Mouse (Mus musculus) liver, embryonic 16.5 days (tissue): ENCODE measurements around the gene Macrod2. TPM values are rescaled to one million over a fixed set of nuclear protein-coding genes. Genes with fewer than 3 reads are reported as not detected.

ENCODE experiments used
- ATAC-seq: fragments of 200-750 bp; cut with Nextera tagmentation; 2 replicates; pipeline ENCODE4 v1.8.0; 2017; ENCODE audit warnings: low read depth, mild to moderate bottlenecking, moderate number of reproducible peaks, moderate library complexity
- H3K27ac ChIP-seq: fragments of 300-500 bp; sonication (generic); 2 replicates; pipeline ENCODE4 v1.5.1; 2014; ENCODE audit warnings: mild to moderate bottlenecking, low read length
- H3K27me3 ChIP-seq: fragments of 300-500 bp; sonication (generic); 2 replicates; pipeline ENCODE4 v1.6.1; 2014; ENCODE audit warnings: low read depth, low read length, mixed read lengths; ENCODE audit not compliant: control insufficient read depth, insufficient read depth
- H3K36me3 ChIP-seq: fragments of 300-500 bp; sonication (generic); 2 replicates; pipeline ENCODE4 v1.6.1; 2014; ENCODE audit warnings: mild to moderate bottlenecking; ENCODE audit not compliant: control insufficient read depth, insufficient read depth
- H3K4me1 ChIP-seq: fragments of 300-500 bp; sonication (generic); 2 replicates; pipeline ENCODE4 v1.6.1; 2014; ENCODE audit warnings: low read depth, low read length, mixed read lengths; ENCODE audit not compliant: control insufficient read depth
- H3K4me2 ChIP-seq: fragments of 300-500 bp; sonication (generic); 2 replicates; pipeline ENCODE4 v1.6.1; 2014; ENCODE audit warnings: low read depth, low read length, mixed read lengths
- H3K4me3 ChIP-seq: fragments of 300-500 bp; sonication (generic); 2 replicates; pipeline ENCODE4 v1.5.1; 2014; ENCODE audit warnings: low read depth, mild to moderate bottlenecking, low read length
- H3K9ac ChIP-seq: fragments of 300-500 bp; sonication (generic); 2 replicates; pipeline ENCODE4 v1.6.1; 2014; ENCODE audit warnings: low read depth, low read length
- H3K9me3 ChIP-seq: fragments of 300-500 bp; sonication (generic); replicated peaks from 2 replicates; pipeline ENCODE4 v1.6.1; 2016; ENCODE audit warnings: low read length; ENCODE audit not compliant: control insufficient read depth
- WGBS: fragments of 180-500 bp; shearing (Covaris S2); extraction: QIAGEN DNeasy Blood & Tissue Kit; methylation state at CpG from one replicate; pipeline ENCODE4 v1.1.7; 2014; ENCODE audit not compliant: insufficient replicate concordance; 5-methylcytosine and 5-hydroxymethylcytosine counted together
- polyA plus RNA-seq: library from polyadenylated mRNA; unstranded; fragments of >200 nt; fragmentation: Nextera tagmentation; extraction: Ambion mirVana; gene quantifications from 2 replicates; pipeline ENCODE4 v1.2.1, GENCODE M21; 2015

Gene Macrod2
- polyA plus RNA-seq, 1 experiment from 2014 or later = 5.5 TPM

- Histone ChIP-seq H3K36me3 (no peaks in the 10 kb centered on the region), H3K4me3 (no peak overlapping the region), H3K9me3 (no peaks in the 10 kb centered on the region), H3K4me1 (no peaks in the 10 kb centered on the region), H3K27ac (no peak overlapping the region), H3K27me3 (no peaks in the 10 kb centered on the region), H3K4me2 (no peak overlapping the region), H3K9ac (no peak overlapping the region)
- no peak for ATAC-seq
Observed at GRCm38 (mm10) chr2:141578206-141578605, 1183.1 kb downstream of the Macrod2 start.

GRCm38 (mm10) chr2:141582431-141582830 lies 1187.3 kb downstream of the Macrod2 start:
- Histone ChIP-seq H3K4me1 (no peaks in the 10 kb centered on the region), H3K4me3 (no peak overlapping the region), H3K36me3 (no peaks in the 10 kb centered on the region), H3K27me3 (no peaks in the 10 kb centered on the region), H3K9ac (no peak overlapping the region), H3K9me3 (no peaks in the 10 kb centered on the region), H3K27ac (no peak overlapping the region), H3K4me2 (no peak overlapping the region)
- 66% methylated on average over 3 of the region's 3 CpGs for WGBS
- no peak for ATAC-seq

- H3K27me3 ChIP-seq = no peaks in the 10 kb centered on the region
- H3K4me1 ChIP-seq = no peaks in the 10 kb centered on the region
- ATAC-seq = no peak
- no peaks in the 10 kb centered on the region for H3K36me3 ChIP-seq
- 30% methylated on average over 4 of the region's 4 CpGs for WGBS
- H3K9ac ChIP-seq = no peak overlapping the region
- H3K4me2 ChIP-seq = no peak overlapping the region
- no peaks in the 10 kb centered on the region for H3K9me3 ChIP-seq
- H3K4me3 ChIP-seq = no peak overlapping the region
- no peak overlapping the region for H3K27ac ChIP-seq
Observed at GRCm38 (mm10) chr2:141582933-141583332, 1187.8 kb downstream of the Macrod2 start.

GRCm38 (mm10) chr2:141587290-141587689 lies 1192.2 kb downstream of the Macrod2 start:
- H3K27me3 ChIP-seq = no peaks in the 10 kb centered on the region
- H3K36me3 ChIP-seq = no peaks in the 10 kb centered on the region
- no peak overlapping the region for H3K9ac ChIP-seq
- WGBS = 41% methylated on average over 2 of the region's 2 CpGs
- H3K27ac ChIP-seq = no peak overlapping the region
- no peak overlapping the region for H3K4me3 ChIP-seq
- H3K9me3 ChIP-seq = no peaks in the 10 kb centered on the region
- no peak overlapping the region for H3K4me2 ChIP-seq
- no peaks in the 10 kb centered on the region for H3K4me1 ChIP-seq
- 0 out of 2 replicates have a peak, but pooled peaks have one; percentile 24 for ATAC-seq

- ATAC-seq = no peak
Observed at GRCm38 (mm10) chr2:141591326-141591725, 1196.2 kb downstream of the Macrod2 start.

GRCm38 (mm10) chr2:141594811-141595210 lies 1199.7 kb downstream of the Macrod2 start:
- ATAC-seq = no peak
- no peaks in the 10 kb centered on the region for H3K9me3 ChIP-seq
- 46% methylated on average over 4 of the region's 4 CpGs for WGBS
- H3K4me3 ChIP-seq = no peak overlapping the region
- H3K27me3 ChIP-seq = no peaks in the 10 kb centered on the region
- H3K9ac ChIP-seq = no peak overlapping the region
- no peak overlapping the region for H3K27ac ChIP-seq
- H3K36me3 ChIP-seq = no peaks in the 10 kb centered on the region
- H3K4me1 ChIP-seq = no peaks in the 10 kb centered on the region
- H3K4me2 ChIP-seq = no peak overlapping the region

More at GRCm38 (mm10) chr2:141591326-141591725, 1196.2 kb downstream of the Macrod2 start:
- no peak overlapping the region for H3K27ac ChIP-seq
- H3K4me1 ChIP-seq = no peaks in the 10 kb centered on the region
- no peak overlapping the region for H3K4me2 ChIP-seq
- WGBS = 45% methylated on average over 4 of the region's 4 CpGs
- no peaks in the 10 kb centered on the region for H3K27me3 ChIP-seq
- no peak overlapping the region for H3K4me3 ChIP-seq
- H3K36me3 ChIP-seq = no peaks in the 10 kb centered on the region
- H3K9me3 ChIP-seq = no peaks in the 10 kb centered on the region
- no peak overlapping the region for H3K9ac ChIP-seq

- Histone ChIP-seq H3K27me3 (no peaks in the 10 kb centered on the region), H3K4me3 (no peak overlapping the region), H3K9ac (no peak overlapping the region), H3K4me1 (no peaks in the 10 kb centered on the region), H3K9me3 (no peaks in the 10 kb centered on the region), H3K27ac (no peak overlapping the region), H3K36me3 (no peaks in the 10 kb centered on the region), H3K4me2 (no peak overlapping the region)
- WGBS = 51% methylated on average over 2 of the region's 2 CpGs
- ATAC-seq = no peak
Observed at GRCm38 (mm10) chr2:141617721-141618120, 1222.6 kb downstream of the Macrod2 start.

GRCm38 (mm10) chr2:141618257-141618656 lies 1223.1 kb downstream of the Macrod2 start:
- Histone ChIP-seq H3K27me3 (no peaks in the 10 kb centered on the region), H3K27ac (no peak overlapping the region), H3K4me3 (no peak overlapping the region), H3K9ac (no peak overlapping the region), H3K4me2 (no peak overlapping the region), H3K9me3 (no peaks in the 10 kb centered on the region), H3K36me3 (no peaks in the 10 kb centered on the region), H3K4me1 (no peaks in the 10 kb centered on the region)
- no peak for ATAC-seq
- 62% methylated on average over 5 of the region's 5 CpGs for WGBS

- Histone ChIP-seq H3K27me3 (no peaks in the 10 kb centered on the region), H3K4me2 (no peak overlapping the region), H3K4me1 (no peaks in the 10 kb centered on the region), H3K9me3 (no peaks in the 10 kb centered on the region), H3K27ac (no peak overlapping the region), H3K9ac (no peak overlapping the region), H3K36me3 (no peaks in the 10 kb centered on the region), H3K4me3 (no peak overlapping the region)
- ATAC-seq = no peak
Observed at GRCm38 (mm10) chr2:141664051-141664450, 1268.9 kb downstream of the Macrod2 start.

GRCm38 (mm10) chr2:141672814-141673213 lies 1277.7 kb downstream of the Macrod2 start:
- no peak overlapping the region for H3K4me3 ChIP-seq
- no peak overlapping the region for H3K9ac ChIP-seq
- no peaks in the 10 kb centered on the region for H3K36me3 ChIP-seq
- 54% methylated on average over 3 of the region's 3 CpGs for WGBS
- H3K27me3 ChIP-seq = no peaks in the 10 kb centered on the region
- H3K9me3 ChIP-seq = no peaks in the 10 kb centered on the region
- ATAC-seq = no peak
- no peak overlapping the region for H3K4me2 ChIP-seq
- no peak overlapping the region for H3K27ac ChIP-seq
- no peaks in the 10 kb centered on the region for H3K4me1 ChIP-seq
